Mouse (Mus musculus) G1E (cell line): Measurements from ENCODE around the gene 2610301B20Rik. TPM values are rescaled to one million over a fixed set of nuclear protein-coding genes. Genes with fewer than 3 reads are reported as not detected.
"Not testable (repeated sequence)": the region's sequence is repeated elsewhere in the genome, so short reads cannot be mapped to it uniquely, and the experiment has no call there.

Experiments used
- ATAC-seq: 2 replicates; pipeline ENCODE4 v1.8.0; 2016; ENCODE audit warnings: mild to moderate bottlenecking; ENCODE audit not compliant: insufficient number of reproducible peaks, poor library complexity, low FRiP score, severe bottlenecking; ENCODE audit errors: extremely low read depth
- DNase-seq: peaks from one replicate; pipeline ENCODE4 v3.0.0; 2012; ENCODE audit warnings: low spot score
- H3K27me3 ChIP-seq: 2 replicates; pipeline ENCODE4 v1.6.1; 2012; ENCODE audit warnings: mild to moderate bottlenecking, low read length, inconsistent platforms; ENCODE audit not compliant: insufficient read depth
- H3K36me3 ChIP-seq: replicated peaks from 2 replicates; pipeline ENCODE3; 2012; ENCODE audit warnings: mild to moderate bottlenecking, inconsistent platforms
- H3K4me1 ChIP-seq: 2 replicates; pipeline ENCODE4 v1.6.1; 2012; ENCODE audit warnings: low read depth, low read length, inconsistent platforms, mixed read lengths; ENCODE audit not compliant: insufficient read depth
- H3K4me3 ChIP-seq: 2 replicates; pipeline ENCODE4 v1.5.1; 2012; ENCODE audit warnings: low read depth, mild to moderate bottlenecking, inconsistent platforms, low read length, moderate library complexity, mixed read lengths
- H3K9me3 ChIP-seq: replicated peaks from 2 replicates; pipeline ENCODE4 v1.6.1; 2012; ENCODE audit warnings: inconsistent platforms
- CTCF ChIP-seq: IDR thresholded peaks from 2 replicates; pipeline ENCODE4 v1.5.1; 2012; ENCODE audit warnings: low read depth, low read length, inconsistent platforms, mixed read lengths
- GATA1 ChIP-seq: IDR thresholded peaks from 2 replicates; pipeline ENCODE4 v1.6.1; 2012; ENCODE audit warnings: borderline replicate concordance, low read length, inconsistent platforms, mixed read lengths
- GATA2 ChIP-seq: IDR thresholded peaks from 2 replicates; pipeline ENCODE4 v1.6.1; 2012; ENCODE audit warnings: low read depth, low read length, inconsistent platforms, borderline replicate concordance
- POLR2AphosphoS5 ChIP-seq: IDR thresholded peaks from 2 replicates; pipeline ENCODE4 v1.6.1; 2012; ENCODE audit warnings: low read depth, low read length, inconsistent platforms; ENCODE audit not compliant: insufficient replicate concordance
- TAL1 ChIP-seq: conservative IDR thresholded peaks from 2 replicates; pipeline ENCODE4 v1.6.1; 2012; ENCODE audit warnings: low read depth, low read length, inconsistent platforms, mixed read lengths
- polyA plus RNA-seq: library from polyadenylated mRNA; stranded (reverse); fragments of >175 nt; gene quantifications from 2 replicates; pipeline ENCODE4 v1.2.3, GENCODE M21; 2012
- total RNA-seq, 2 experiments: library from RNA; stranded (forward) in 1 of 2; stranded (reverse) in 1 of 2; fragments of 200-1000 nt in 1 of 2; fragments of >200 nt in 1 of 2; fragmentation: Nextera tagmentation in 1 of 2; gene quantifications; 2 replicates each; pipeline ENCODE4 v1.2.3; 2014 to 2017

2610301B20Rik gene
- total and polyA plus RNA-seq, 3 experiments = 17.3 to 42.7 (median 19.6) TPM

DNA sequence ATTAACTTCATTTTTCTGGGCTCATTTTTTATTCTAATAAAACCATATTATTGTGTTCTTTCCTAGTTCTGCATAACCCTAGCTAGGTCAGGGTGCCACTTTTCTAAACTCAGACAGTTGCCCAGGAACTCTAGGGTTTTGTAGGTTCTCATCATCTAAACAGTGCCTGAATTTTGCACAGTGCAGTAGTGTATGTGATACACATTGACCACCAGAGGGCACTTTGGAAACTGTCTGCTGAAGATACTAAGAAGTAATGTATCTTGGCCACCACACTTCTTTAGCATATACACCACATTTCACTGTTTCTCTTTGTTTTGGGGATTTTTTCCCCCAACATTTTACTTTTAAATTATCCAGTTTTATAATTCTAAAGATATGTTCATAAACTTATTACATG lies 22.6 kb downstream of the 2610301B20Rik start:
- no peak for DNase-seq
- H3K27me3 ChIP-seq = no peaks in the 10 kb centered on the region
- no peaks in the 10 kb centered on the region for H3K4me1 ChIP-seq
- TF ChIP-seq CTCF = no peak
- no peak for TF ChIP-seq GATA2
- no peak for TF ChIP-seq TAL1
- no peak for TF ChIP-seq POLR2AphosphoS5
- no peak for TF ChIP-seq GATA1
- peaks cover 53% of the 10 kb centered on the region for H3K36me3 ChIP-seq
- H3K9me3 ChIP-seq = no peaks in the 10 kb centered on the region
- no peak overlapping the region for H3K4me3 ChIP-seq
- ATAC-seq = no peak

DNA sequence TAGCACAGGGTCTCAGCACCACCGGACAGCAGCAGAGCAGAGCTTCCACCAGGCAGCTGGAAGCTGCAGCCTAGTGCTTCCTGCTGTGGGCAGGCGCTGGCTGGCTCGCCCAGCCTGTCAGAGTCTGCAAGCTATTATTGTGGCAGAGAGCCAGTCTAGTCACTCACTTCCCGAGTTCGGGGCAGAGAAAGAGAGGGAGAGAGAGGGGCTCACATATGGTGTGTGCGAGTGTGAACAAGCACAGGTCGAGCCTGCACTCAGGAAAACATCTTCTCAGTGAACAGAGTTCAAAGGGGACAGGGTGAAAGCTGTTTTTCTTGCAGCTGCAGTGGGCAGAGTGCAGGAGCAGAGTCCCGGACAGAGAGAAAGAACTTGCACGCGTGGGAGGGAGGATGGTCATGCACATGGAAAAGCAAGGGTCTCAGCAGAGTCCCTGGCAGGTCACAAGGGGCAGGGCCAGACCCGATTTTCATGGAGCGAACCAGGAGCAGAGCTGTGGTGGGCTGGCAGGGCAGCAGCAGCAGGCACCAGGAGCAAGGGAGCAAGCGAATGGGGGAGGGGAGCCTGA lies 31.0 kb downstream of the 2610301B20Rik start:
- Histone ChIP-seq H3K27me3 (peaks cover 2% of the 10 kb centered on the region; the same call in 1 of the 2 replicates), H3K4me3 (no peak overlapping the region; the same call in 1 of the 2 replicates), H3K4me1 (peaks cover 9% of the 10 kb centered on the region), H3K36me3 (no peaks in the 10 kb centered on the region), H3K9me3 (no peaks in the 10 kb centered on the region)
- DNase-seq (no peak), ATAC-seq (peak; percentile 28; the same call in 1 of the 2 replicates)
- TF ChIP-seq GATA2 = no peak
- no peak for TF ChIP-seq GATA1

DNA sequence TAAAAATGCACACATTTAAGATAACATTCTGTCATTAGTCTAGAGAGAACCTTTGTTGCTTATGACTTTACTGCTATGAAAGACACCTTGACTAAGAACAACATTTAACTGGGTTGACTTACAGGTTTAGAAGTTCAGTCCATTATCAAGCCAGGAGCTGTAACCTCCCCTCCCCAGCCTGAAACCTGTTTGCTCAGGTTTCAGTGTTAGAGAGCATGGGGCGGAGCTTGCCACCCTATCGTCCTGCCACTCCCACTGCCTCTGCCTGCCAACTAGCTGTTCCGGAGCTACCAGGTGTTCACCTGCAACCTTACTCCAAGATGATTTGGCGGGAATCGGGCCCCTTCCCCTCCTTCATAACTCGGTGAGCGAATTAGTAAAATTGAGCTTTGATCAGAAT lies 37.1 kb downstream of the 2610301B20Rik start:
- not testable (repeated sequence) for H3K4me1 ChIP-seq, H3K36me3 ChIP-seq, ATAC-seq, DNase-seq, H3K4me3 ChIP-seq, H3K9me3 ChIP-seq
- peaks cover 13% of the 10 kb centered on the region for H3K27me3 ChIP-seq

- ATAC-seq (no peak), DNase-seq (no peak)
- Histone ChIP-seq H3K4me3 (no peak overlapping the region), H3K27me3 (peaks cover 13% of the 10 kb centered on the region), H3K4me1 (peaks cover 8% of the 10 kb centered on the region), H3K36me3 (no peaks in the 10 kb centered on the region), H3K9me3 (no peaks in the 10 kb centered on the region)
- no peak for TF ChIP-seq POLR2AphosphoS5
- TF ChIP-seq GATA2 = no peak
- TF ChIP-seq CTCF = no peak
- TF ChIP-seq GATA1 = no peak
- no peak for TF ChIP-seq TAL1
These were observed 37.7 kb downstream of the 2610301B20Rik start for GRCm38 (mm10) chr4:10911909-10912478.

- Histone ChIP-seq H3K9me3 (peaks cover 3% of the 10 kb centered on the region), H3K4me3 (no peak overlapping the region), H3K4me1 (peaks cover 8% of the 10 kb centered on the region), H3K36me3 (no peaks in the 10 kb centered on the region), H3K27me3 (peaks cover 13% of the 10 kb centered on the region)
- DNase-seq (peak; percentile 60), ATAC-seq (no peak; the same call in 1 of the 2 replicates)
- peak; percentile 33; the same call in 1 of the 2 replicates for TF ChIP-seq CTCF
- TF ChIP-seq GATA1 = no peak
These were observed 38.5 kb downstream of the 2610301B20Rik start for GRCm38 (mm10) chr4:10912611-10913301.

GRCm38 (mm10) chr4:10913409-10913808 lies 39.1 kb downstream of the 2610301B20Rik start:
- Histone ChIP-seq H3K4me1 (peaks cover 8% of the 10 kb centered on the region), H3K36me3 (no peaks in the 10 kb centered on the region)
- DNase-seq = no peak

More at GRCm38 (mm10) chr4:10913409-10913808, 39.1 kb downstream of the 2610301B20Rik start:
- Histone ChIP-seq H3K4me3 (no peak overlapping the region), H3K9me3 (peaks cover 4% of the 10 kb centered on the region), H3K27me3 (peaks cover 13% of the 10 kb centered on the region)
- TF ChIP-seq CTCF = no peak
- no peak for TF ChIP-seq GATA2
- no peak for TF ChIP-seq POLR2AphosphoS5
- TF ChIP-seq TAL1 = no peak
- TF ChIP-seq GATA1 = no peak
- ATAC-seq = no peak
